Mouse (Mus musculus) G1E (cell line): ENCODE measurements around the gene Sgms1. TPM values are rescaled to one million over a fixed set of nuclear protein-coding genes. Genes with fewer than 3 reads are reported as not detected.

Experiments
- ATAC-seq: 2 replicates; pipeline ENCODE4 v1.8.0; 2016; ENCODE audit warnings: mild to moderate bottlenecking; ENCODE audit not compliant: insufficient number of reproducible peaks, poor library complexity, low FRiP score, severe bottlenecking; ENCODE audit errors: extremely low read depth
- DNase-seq: peaks from one replicate; pipeline ENCODE4 v3.0.0; 2012; ENCODE audit warnings: low spot score
- H3K27me3 ChIP-seq: 2 replicates; pipeline ENCODE4 v1.6.1; 2012; ENCODE audit warnings: mild to moderate bottlenecking, low read length, inconsistent platforms; ENCODE audit not compliant: insufficient read depth
- H3K36me3 ChIP-seq: replicated peaks from 2 replicates; pipeline ENCODE3; 2012; ENCODE audit warnings: mild to moderate bottlenecking, inconsistent platforms
- H3K4me1 ChIP-seq: 2 replicates; pipeline ENCODE4 v1.6.1; 2012; ENCODE audit warnings: low read depth, low read length, inconsistent platforms, mixed read lengths; ENCODE audit not compliant: insufficient read depth
- H3K4me3 ChIP-seq: 2 replicates; pipeline ENCODE4 v1.5.1; 2012; ENCODE audit warnings: low read depth, mild to moderate bottlenecking, inconsistent platforms, low read length, moderate library complexity, mixed read lengths
- H3K9me3 ChIP-seq: replicated peaks from 2 replicates; pipeline ENCODE4 v1.6.1; 2012; ENCODE audit warnings: inconsistent platforms
- CTCF ChIP-seq: IDR thresholded peaks from 2 replicates; pipeline ENCODE4 v1.5.1; 2012; ENCODE audit warnings: low read depth, low read length, inconsistent platforms, mixed read lengths
- GATA1 ChIP-seq: IDR thresholded peaks from 2 replicates; pipeline ENCODE4 v1.6.1; 2012; ENCODE audit warnings: borderline replicate concordance, low read length, inconsistent platforms, mixed read lengths
- GATA2 ChIP-seq: IDR thresholded peaks from 2 replicates; pipeline ENCODE4 v1.6.1; 2012; ENCODE audit warnings: low read depth, low read length, inconsistent platforms, borderline replicate concordance
- POLR2AphosphoS5 ChIP-seq: IDR thresholded peaks from 2 replicates; pipeline ENCODE4 v1.6.1; 2012; ENCODE audit warnings: low read depth, low read length, inconsistent platforms; ENCODE audit not compliant: insufficient replicate concordance
- TAL1 ChIP-seq: conservative IDR thresholded peaks from 2 replicates; pipeline ENCODE4 v1.6.1; 2012; ENCODE audit warnings: low read depth, low read length, inconsistent platforms, mixed read lengths
- polyA plus RNA-seq: library from polyadenylated mRNA; stranded (reverse); fragments of >175 nt; gene quantifications from 2 replicates; pipeline ENCODE4 v1.2.3, GENCODE M21; 2012
- total RNA-seq, 2 experiments: library from RNA; stranded (forward) in 1 of 2; stranded (reverse) in 1 of 2; fragments of 200-1000 nt in 1 of 2; fragments of >200 nt in 1 of 2; fragmentation: Nextera tagmentation in 1 of 2; gene quantifications; 2 replicates each; pipeline ENCODE4 v1.2.3; 2014 to 2017

Gene Sgms1
- total and polyA plus RNA-seq, 3 experiments, result 14.5 to 91.0 (median 61.2) TPM

DNA sequence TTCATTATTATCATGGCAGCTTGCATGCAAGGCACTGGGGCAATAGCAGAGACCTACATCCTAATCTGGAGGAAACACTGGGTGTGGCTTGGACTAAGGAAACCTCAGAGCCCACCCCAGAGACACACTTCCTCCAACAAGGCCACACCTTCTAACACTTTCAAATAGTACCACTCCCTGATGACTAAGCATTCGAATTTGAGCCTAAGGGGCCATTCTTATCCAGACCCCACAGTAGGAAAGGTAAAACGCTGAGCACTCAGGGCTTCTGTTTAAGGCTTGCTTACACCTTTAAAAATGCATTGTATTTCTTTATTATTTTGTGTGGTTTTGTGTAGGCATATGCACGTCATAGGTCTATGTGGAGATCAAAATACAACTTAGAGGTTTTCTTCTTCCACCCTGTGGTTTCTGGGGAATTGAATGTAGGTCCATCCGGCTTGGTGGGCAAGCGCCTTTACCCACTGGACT, 217.0 kb downstream of the Sgms1 start:
- H3K9me3 ChIP-seq, result no peaks in the 10 kb centered on the region
- no peaks in the 10 kb centered on the region for H3K27me3 ChIP-seq
- ATAC-seq (peak; percentile 82), DNase-seq (peak; percentile 39)
- no peak for TF ChIP-seq GATA2
- TF ChIP-seq CTCF, result no peak
- no peak for TF ChIP-seq TAL1
- TF ChIP-seq GATA1, result no peak
- no peak for TF ChIP-seq POLR2AphosphoS5
- H3K4me1 ChIP-seq, result peaks cover 73% of the 10 kb centered on the region
- H3K4me3 ChIP-seq, result no peak overlapping the region; the same call in 1 of the 2 replicates
- H3K36me3 ChIP-seq, result peaks cover 48% of the 10 kb centered on the region

- Histone ChIP-seq H3K36me3 (peaks cover 50% of the 10 kb centered on the region), H3K4me1 (peaks cover 76% of the 10 kb centered on the region), H3K9me3 (no peaks in the 10 kb centered on the region), H3K4me3 (no peak overlapping the region; the same call in 1 of the 2 replicates), H3K27me3 (no peaks in the 10 kb centered on the region)
- DNase-seq (no peak), ATAC-seq (no peak)
- TF ChIP-seq TAL1 (no peak), GATA1 (no peak), CTCF (no peak), GATA2 (no peak), POLR2AphosphoS5 (no peak)
Observed at GRCm38 (mm10) chr19:32171981-32172380, 217.5 kb downstream of the Sgms1 start.

DNA sequence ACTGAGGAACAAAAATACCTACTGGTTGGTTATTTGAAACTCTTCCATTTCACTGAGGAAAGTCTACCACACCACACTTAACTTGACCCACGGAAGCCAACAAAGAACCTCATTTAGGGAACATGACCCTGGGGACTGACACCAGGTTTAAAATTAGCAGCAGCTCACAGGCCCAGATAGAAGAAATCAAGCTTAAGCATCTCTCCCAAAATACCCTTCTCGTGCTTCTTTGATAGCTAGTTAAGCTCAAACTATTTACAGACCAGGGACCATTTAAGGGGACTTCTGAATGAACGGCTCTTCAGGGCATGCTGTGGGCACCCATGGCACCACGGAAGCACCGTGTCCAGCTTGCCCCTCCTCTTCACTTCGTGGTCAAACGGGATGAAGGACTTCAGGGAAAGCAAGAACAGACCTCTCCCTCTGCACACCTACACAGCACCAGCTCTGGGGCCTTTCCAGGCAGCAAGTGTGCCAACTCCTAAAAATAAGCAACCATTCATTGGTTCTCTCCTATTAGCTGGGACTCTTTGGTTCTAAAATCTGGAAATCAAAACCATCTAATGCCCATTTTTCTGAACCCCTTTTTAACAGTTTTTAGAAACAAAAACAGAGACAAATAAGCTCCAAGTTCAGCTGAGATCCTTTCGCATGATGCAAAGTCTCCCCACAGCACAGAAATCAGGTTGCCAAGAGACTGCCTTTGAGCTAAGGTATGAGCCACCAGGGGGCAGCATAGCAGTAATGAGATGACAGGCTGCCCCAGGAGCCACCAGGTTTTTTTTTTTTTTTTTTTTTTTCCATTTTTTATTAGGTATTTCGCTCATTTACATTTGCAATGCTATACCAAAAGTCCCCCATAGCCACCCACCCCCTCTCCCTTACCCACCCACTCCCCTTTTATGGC, 219.6 kb downstream of the Sgms1 start:
- Histone ChIP-seq H3K36me3 (peaks cover 37% of the 10 kb centered on the region), H3K27me3 (no peaks in the 10 kb centered on the region), H3K4me1 (peaks cover 59% of the 10 kb centered on the region), H3K4me3 (no peak overlapping the region), H3K9me3 (no peaks in the 10 kb centered on the region)
- TF ChIP-seq GATA1 (no peak), CTCF (0 out of 2 replicates have a peak, but pooled peaks have one; percentile 21), TAL1 (no peak), POLR2AphosphoS5 (no peak), GATA2 (no peak)
- DNase-seq, result no peak
- ATAC-seq, result no peak

- Histone ChIP-seq H3K9me3 (no peaks in the 10 kb centered on the region), H3K27me3 (no peaks in the 10 kb centered on the region), H3K4me3 (no peak overlapping the region), H3K36me3 (peaks cover 41% of the 10 kb centered on the region), H3K4me1 (peaks cover 41% of the 10 kb centered on the region)
- TF ChIP-seq GATA2 (no peak), GATA1 (no peak), TAL1 (no peak), POLR2AphosphoS5 (no peak)
- DNase-seq, result no peak
- no peak for ATAC-seq
Observed at GRCm38 (mm10) chr19:32168031-32168430, 221.5 kb downstream of the Sgms1 start.

- Histone ChIP-seq H3K27me3 (no peaks in the 10 kb centered on the region), H3K9me3 (no peaks in the 10 kb centered on the region), H3K36me3 (peaks cover 47% of the 10 kb centered on the region), H3K4me1 (peaks cover 32% of the 10 kb centered on the region), H3K4me3 (no peak overlapping the region)
- DNase-seq (no peak), ATAC-seq (no peak)
- no peak for TF ChIP-seq CTCF
- TF ChIP-seq TAL1, result no peak
- no peak for TF ChIP-seq POLR2AphosphoS5
- no peak for TF ChIP-seq GATA1
Observed at GRCm38 (mm10) chr19:32166823-32167605, 222.5 kb downstream of the Sgms1 start.

- peaks cover 48% of the 10 kb centered on the region for H3K36me3 ChIP-seq
- peaks cover 25% of the 10 kb centered on the region for H3K4me1 ChIP-seq
- DNase-seq, result no peak
- no peak overlapping the region for H3K4me3 ChIP-seq
- no peaks in the 10 kb centered on the region for H3K27me3 ChIP-seq
- TF ChIP-seq GATA2, result no peak
- TF ChIP-seq CTCF, result no peak
- no peak for TF ChIP-seq TAL1
- TF ChIP-seq GATA1, result no peak
- ATAC-seq, result no peak
- no peaks in the 10 kb centered on the region for H3K9me3 ChIP-seq
Observed at GRCm38 (mm10) chr19:32165711-32166110, 223.8 kb downstream of the Sgms1 start.
